Comparison of ENCODE assay signal across 8 mouse cellular contexts in the genomic region with DNA sequence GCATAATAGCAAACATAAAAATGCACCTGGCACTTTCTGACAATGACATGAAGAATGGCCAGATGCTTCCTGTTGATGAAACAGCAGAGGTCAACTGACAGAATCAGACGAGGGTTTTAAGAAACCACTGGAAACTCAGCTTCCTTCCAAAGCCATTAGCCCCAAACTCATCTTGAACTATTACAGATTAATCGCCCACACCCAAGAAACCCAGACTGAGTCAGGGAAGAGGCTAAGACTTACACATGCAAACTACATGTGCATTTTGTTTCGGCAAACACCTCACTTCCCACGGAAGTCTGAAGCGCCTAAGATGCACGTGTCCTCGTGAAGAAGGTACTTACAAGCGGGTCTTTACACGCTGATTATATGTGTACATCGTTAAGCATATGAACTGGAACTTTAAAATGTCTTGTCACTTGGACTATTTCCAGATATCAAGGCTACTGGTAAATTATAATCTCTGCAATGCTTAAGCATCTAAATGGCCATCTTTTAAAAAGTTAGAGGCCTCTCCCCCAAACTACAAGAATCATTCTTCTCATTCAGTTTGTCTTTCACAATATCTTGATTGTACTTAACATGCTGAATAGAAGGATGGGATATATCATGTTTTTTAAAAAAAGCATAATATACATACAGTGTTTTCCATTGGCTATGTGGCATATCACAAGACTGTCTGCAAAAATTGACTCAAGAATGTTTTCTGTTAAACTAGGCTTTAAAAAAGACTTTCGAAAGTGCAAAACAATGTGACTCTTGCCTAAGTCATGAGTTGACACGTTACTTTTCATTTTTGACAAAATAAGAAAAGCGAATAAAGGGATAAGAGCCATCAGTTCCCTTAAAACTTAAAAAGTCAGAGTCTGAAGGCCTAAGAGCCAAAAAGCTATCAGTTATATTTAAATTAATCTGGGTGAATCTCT. TPM values are rescaled to one million over a fixed set of nuclear protein-coding genes. Genes with fewer than 3 reads are reported as not detected.
DNase-seq lines count a peak whose midpoint lies in the region; ATAC-seq and TF ChIP-seq lines count a peak whose summit lies in the region.

No protein-coding gene starts in this region.

- TF ChIP-seq CTCF in left cerebral cortex, adult 2 months (IDR thresholded peaks at IDR 0.05) = no peak

- peak; percentile 37 for ATAC-seq in activated CD4-positive, CD25-positive, alpha-beta regulatory T cell, adult 4 months
- ATAC-seq in hindbrain, embryonic 11.5 days (ENCODE audit: low FRiP score) = no peak
- ATAC-seq in midbrain, embryonic 12.5 days (ENCODE audit: low FRiP score, low read depth) = no peak

- no peaks in the 10 kb centered on the region for H3K36me3 ChIP-seq in hindbrain, embryonic 11.5 days (ENCODE audit: control insufficient read depth, insufficient read depth, low read length)
- 0 out of 2 replicates have a peak, but pooled peaks cover 9% of the 10 kb centered on the region for H3K36me3 ChIP-seq in midbrain, embryonic 12.5 days

- H3K27me3 ChIP-seq in hindbrain, embryonic 11.5 days (ENCODE audit: control insufficient read depth, insufficient read depth, low read length) = no peaks in the 10 kb centered on the region
- no peaks in the 10 kb centered on the region for H3K27me3 ChIP-seq in midbrain, embryonic 12.5 days

- H3K4me2 ChIP-seq in hindbrain, embryonic 11.5 days (replicated peaks; ENCODE audit: low read depth, low read length) = peak overlapping the region; percentile 61
- H3K4me2 ChIP-seq in midbrain, embryonic 12.5 days (replicated peaks) = peak overlapping the region; percentile 72

- H3K4me3 ChIP-seq in left cerebral cortex, adult 2 months = peak overlapping the region; percentile 94
- H3K4me3 ChIP-seq in hindbrain, embryonic 11.5 days (ENCODE audit: low read depth, low read length) = peak overlapping the region; percentile 97
- H3K4me3 ChIP-seq in midbrain, embryonic 12.5 days = peak overlapping the region; percentile 100

- no peak for DNase-seq in left cerebral cortex, adult 2 months (ENCODE audit: extremely low spot score in 1 of 2, low spot score in 2 of 2)
- DNase-seq in left cerebral cortex, postnatal 25 days (ENCODE audit: low spot score in 2 of 2) = no peak
- no peak for DNase-seq in hindbrain, embryonic 11.5 days (ENCODE audit: low spot score)
- DNase-seq in cerebellum, adult 18-20 months = no peak
- no peak for DNase-seq in ovary, postnatal 10 days (ENCODE audit: low spot score)
- DNase-seq in cerebellum, postnatal 4 days (ENCODE audit: low spot score in 2 of 2) = no peak

- no peaks in the 10 kb centered on the region; the same call in 1 of the 2 replicates for H3K4me1 ChIP-seq in hindbrain, embryonic 11.5 days (replicated peaks; ENCODE audit: control insufficient read depth, insufficient read depth, low read length)
- H3K4me1 ChIP-seq in midbrain, embryonic 12.5 days = peaks cover 30% of the 10 kb centered on the region

- peak overlapping the region; percentile 93 for H3K9ac ChIP-seq in hindbrain, embryonic 11.5 days (ENCODE audit: low read depth, low read length)
- H3K9ac ChIP-seq in midbrain, embryonic 12.5 days (replicated peaks) = peak overlapping the region; percentile 99

- 71% methylated on average over 13 of the region's 13 CpGs for WGBS in hindbrain, embryonic 11.5 days
- WGBS in midbrain, embryonic 12.5 days = 73% methylated on average over 13 of the region's 13 CpGs

- no peaks in the 10 kb centered on the region for H3K9me3 ChIP-seq in hindbrain, embryonic 11.5 days (ENCODE audit: control insufficient read depth, low read length)
- no peaks in the 10 kb centered on the region for H3K9me3 ChIP-seq in midbrain, embryonic 12.5 days

- peak overlapping the region; percentile 100; the same call in 1 of the 2 replicates for H3K27ac ChIP-seq in left cerebral cortex, adult 2 months
- H3K27ac ChIP-seq in hindbrain, embryonic 11.5 days (ENCODE audit: low read depth, low read length) = no peak overlapping the region
- H3K27ac ChIP-seq in midbrain, embryonic 12.5 days (replicated peaks) = no peak overlapping the region; the same call in 1 of the 2 replicates

- intact Hi-C loops in left cerebral cortex, adult 2 months (cut with DNase I) = loop anchor here (10.0 kb wide), 1 partner anchor 519 kb away; a partner anchor contains a TSS
- intact Hi-C loops in left cerebral cortex, postnatal 25 days (cut with DNase I) = no loop called here

RNA-seq across cellular contexts. Expression of a gene that starts 2.6 kb away (rescaled TPM):
- total RNA-seq in left cerebral cortex, adult 2 months (2021) = 10 to 100 TPM; 21.0 to 22.1 TPM
- 10 to 100 TPM; 19.2 to 20.7 TPM for total RNA-seq in left cerebral cortex, postnatal 25 days (2021)
- 10 to 100 TPM; 50.1 to 58.3 TPM for polyA plus RNA-seq in activated CD4-positive, CD25-positive, alpha-beta regulatory T cell, adult 4 months (2017; shearing (Covaris generic))
- polyA plus RNA-seq in hindbrain, embryonic 11.5 days (2014; fragmentation: Nextera tagmentation; extraction: Ambion mirVana) = 79.4 and 84.5 TPM in 2 replicates
- polyA plus RNA-seq in midbrain, embryonic 12.5 days (2016; fragmentation: Nextera tagmentation; extraction: Ambion mirVana) = 76.4 and 78.0 TPM in 2 replicates

RNA-seq across cellular contexts. Expression of a gene that starts 33.5 kb away (rescaled TPM):
- 10 to 100 TPM; 48.9 to 51.6 TPM for total RNA-seq in left cerebral cortex, adult 2 months (2021)
- 10 to 100 TPM; 44.5 to 46.3 TPM for total RNA-seq in left cerebral cortex, postnatal 25 days (2021)
- 10 to 100 TPM; 36.0 to 37.8 TPM for polyA plus RNA-seq in activated CD4-positive, CD25-positive, alpha-beta regulatory T cell, adult 4 months (2017; shearing (Covaris generic))
- polyA plus RNA-seq in hindbrain, embryonic 11.5 days (2014; fragmentation: Nextera tagmentation; extraction: Ambion mirVana) = 37.8 and 47.8 TPM in 2 replicates
- 40.6 and 40.9 TPM in 2 replicates for polyA plus RNA-seq in midbrain, embryonic 12.5 days (2016; fragmentation: Nextera tagmentation; extraction: Ambion mirVana)

RNA-seq across cellular contexts. Expression of a gene that starts 54.5 kb away (rescaled TPM):
- total RNA-seq in left cerebral cortex, adult 2 months (2021) = 1 to 10 TPM; 1.9 to 2.0 TPM
- 1 to 10 TPM in 1 of 2 experiments, under 1 TPM in 1; 0.55 to 1.1 TPM for total RNA-seq in left cerebral cortex, postnatal 25 days (2021)
- 1 to 10 TPM in 1 of 2 experiments, under 1 TPM in 1; 0.19 to 1.2 TPM for polyA plus RNA-seq in activated CD4-positive, CD25-positive, alpha-beta regulatory T cell, adult 4 months (2017; shearing (Covaris generic))
- 1.8 and 1.9 TPM in 2 replicates for polyA plus RNA-seq in hindbrain, embryonic 11.5 days (2014; fragmentation: Nextera tagmentation; extraction: Ambion mirVana)
- 0.27 and 0.52 TPM in 2 replicates for polyA plus RNA-seq in midbrain, embryonic 12.5 days (2016; fragmentation: Nextera tagmentation; extraction: Ambion mirVana)
